Mouse (Mus musculus) intestine, embryonic 15.5 days (tissue): ENCODE data around the gene Trim68. TPM values are rescaled to one million over a fixed set of nuclear protein-coding genes. Genes with fewer than 3 reads are reported as not detected.
A peak's percentile ranks its signal among the peaks of the same experiment; 100 is the strongest.

Experiments used
- ATAC-seq: fragments of 200-750 bp; cut with Nextera tagmentation; 2 replicates; pipeline ENCODE4 v1.8.0; 2017; ENCODE audit warnings: moderate TSS enrichment, moderate library complexity
- H3K27ac ChIP-seq: fragments of 300-500 bp; sonication (generic); 2 replicates; pipeline ENCODE4 v1.5.1; 2015; ENCODE audit warnings: mild to moderate bottlenecking, inconsistent platforms
- H3K27me3 ChIP-seq: fragments of 300-500 bp; sonication (generic); replicated peaks from 2 replicates; pipeline ENCODE4 v1.6.1; 2015; ENCODE audit warnings: inconsistent platforms
- H3K36me3 ChIP-seq: fragments of 300-500 bp; sonication (generic); 2 replicates; pipeline ENCODE4 v1.6.1; 2015; ENCODE audit warnings: inconsistent platforms
- H3K4me1 ChIP-seq: fragments of 300-500 bp; sonication (generic); replicated peaks from 2 replicates; pipeline ENCODE4 v1.6.1; 2015; ENCODE audit warnings: inconsistent platforms
- H3K4me2 ChIP-seq: fragments of 300-500 bp; sonication (generic); replicated peaks from 2 replicates; pipeline ENCODE4 v1.6.1; 2015; ENCODE audit warnings: mild to moderate bottlenecking, inconsistent platforms
- H3K4me3 ChIP-seq: fragments of 300-500 bp; sonication (generic); replicated peaks from 2 replicates; pipeline ENCODE4 v1.5.1; 2015; ENCODE audit warnings: inconsistent platforms
- H3K9ac ChIP-seq: fragments of 300-500 bp; sonication (generic); 2 replicates; pipeline ENCODE4 v1.6.1; 2015; ENCODE audit warnings: inconsistent platforms
- H3K9me3 ChIP-seq: fragments of 300-500 bp; sonication (generic); 2 replicates; pipeline ENCODE4 v1.6.1; 2016; ENCODE audit warnings: inconsistent platforms
- WGBS: fragments of 180-500 bp; shearing (Covaris S2); methylation state at CpG from one replicate; pipeline ENCODE4 v1.1.7; 2015; 5-methylcytosine and 5-hydroxymethylcytosine counted together
- polyA plus RNA-seq: library from polyadenylated mRNA; unstranded; fragments of >200 nt; fragmentation: Nextera tagmentation; extraction: Ambion mirVana; gene quantifications from 2 replicates; pipeline ENCODE4 v1.2.1, GENCODE M21; 2015

Trim68 gene
- 11.0 and 11.6 TPM in 2 replicates for polyA plus RNA-seq

GRCm38 (mm10) chr7:102686944-102687501 is at the start of gene Trim68:
TSS of gene Trim68 (minus strand) at chr7:102687327.
- H3K9ac ChIP-seq, result peak within 1 kb of the TSS; percentile 65
- peak; percentile 100 for ATAC-seq
- no peaks in the 10 kb centered on the region for H3K4me1 ChIP-seq
- H3K4me2 ChIP-seq, result peak within 1 kb of the TSS; percentile 75
- peak within 1 kb of the TSS; percentile 64 for H3K4me3 ChIP-seq
- no peaks in the 10 kb centered on the region for H3K36me3 ChIP-seq
- H3K9me3 ChIP-seq, result no peaks in the 10 kb centered on the region
- H3K27me3 ChIP-seq, result no peaks in the 10 kb centered on the region
- WGBS, result under 1% methylated on average over 40 of the region's 40 CpGs
- peak within 1 kb of the TSS; percentile 77 for H3K27ac ChIP-seq

GRCm38 (mm10) chr7:102733793-102734192 is 46.7 kb upstream of the Trim68 start:
- Histone ChIP-seq H3K9me3 (no peaks in the 10 kb centered on the region), H3K4me1 (no peaks in the 10 kb centered on the region), H3K9ac (no peak overlapping the region), H3K27ac (no peak overlapping the region), H3K4me3 (no peak overlapping the region), H3K36me3 (no peaks in the 10 kb centered on the region), H3K4me2 (no peak overlapping the region), H3K27me3 (no peaks in the 10 kb centered on the region)
- WGBS, result 16% methylated on average over 1 of the region's 1 CpGs
- no peak for ATAC-seq

- Histone ChIP-seq H3K4me2 (no peak within 1 kb of the TSS), H3K9me3 (no peaks in the 10 kb centered on the region), H3K4me3 (no peak within 1 kb of the TSS), H3K27ac (no peak within 1 kb of the TSS), H3K9ac (no peak within 1 kb of the TSS), H3K4me1 (no peaks in the 10 kb centered on the region), H3K27me3 (no peaks in the 10 kb centered on the region), H3K36me3 (no peaks in the 10 kb centered on the region)
- no peak for ATAC-seq
Measured at GRCm38 (mm10) chr7:102727391-102727790, 40.3 kb upstream of the Trim68 start, which contains the start of gene Olfr559. TSS of gene Olfr559 (minus strand) at chr7:102727491.

- Histone ChIP-seq H3K9me3 (no peaks in the 10 kb centered on the region), H3K4me2 (no peak within 1 kb of the TSS), H3K4me1 (no peaks in the 10 kb centered on the region), H3K4me3 (no peak within 1 kb of the TSS), H3K27me3 (no peaks in the 10 kb centered on the region), H3K36me3 (no peaks in the 10 kb centered on the region), H3K27ac (no peak within 1 kb of the TSS), H3K9ac (no peak within 1 kb of the TSS)
- 41% methylated on average over 1 of the region's 1 CpGs for WGBS
- ATAC-seq, result no peak
Measured at GRCm38 (mm10) chr7:102718970-102719369, 31.8 kb upstream of the Trim68 start, which contains the start of gene Olfr33. TSS of gene Olfr33 (minus strand) at chr7:102719070.

- no peak for ATAC-seq
- H3K4me1 ChIP-seq, result no peaks in the 10 kb centered on the region
- no peaks in the 10 kb centered on the region for H3K36me3 ChIP-seq
- no peak within 1 kb of the TSS for H3K4me2 ChIP-seq
- no peaks in the 10 kb centered on the region for H3K27me3 ChIP-seq
- H3K27ac ChIP-seq, result no peak within 1 kb of the TSS
- no peak within 1 kb of the TSS for H3K4me3 ChIP-seq
- H3K9me3 ChIP-seq, result no peaks in the 10 kb centered on the region
- H3K9ac ChIP-seq, result no peak within 1 kb of the TSS
Measured at GRCm38 (mm10) chr7:102701915-102702314, 14.8 kb upstream of the Trim68 start, which contains the start of gene Olfr558. TSS of gene Olfr558 (plus strand) at chr7:102702215.

- Histone ChIP-seq H3K4me2 (no peak overlapping the region), H3K27me3 (no peaks in the 10 kb centered on the region), H3K4me3 (no peak overlapping the region), H3K9me3 (no peaks in the 10 kb centered on the region), H3K4me1 (no peaks in the 10 kb centered on the region), H3K36me3 (no peaks in the 10 kb centered on the region), H3K9ac (no peak overlapping the region), H3K27ac (no peak overlapping the region)
- ATAC-seq, result no peak
- WGBS, result 86% methylated on average over 7 of the region's 7 CpGs
Measured at GRCm38 (mm10) chr7:102698461-102698860, 11.3 kb upstream of the Trim68 start.

- no peaks in the 10 kb centered on the region for H3K4me1 ChIP-seq
- 77% methylated on average over 5 of the region's 5 CpGs for WGBS
- no peak within 1 kb of the TSS for H3K4me3 ChIP-seq
- H3K27me3 ChIP-seq, result no peaks in the 10 kb centered on the region
- H3K9ac ChIP-seq, result no peak within 1 kb of the TSS
- no peaks in the 10 kb centered on the region for H3K36me3 ChIP-seq
- no peak for ATAC-seq
- H3K27ac ChIP-seq, result no peak within 1 kb of the TSS
- no peak within 1 kb of the TSS for H3K4me2 ChIP-seq
- no peaks in the 10 kb centered on the region for H3K9me3 ChIP-seq
Measured at GRCm38 (mm10) chr7:102695358-102696125, 8.4 kb upstream of the Trim68 start, which contains the start of gene Olfr557. TSS of gene Olfr557 (plus strand) at chr7:102695910.

- Histone ChIP-seq H3K36me3 (no peaks in the 10 kb centered on the region), H3K9me3 (no peaks in the 10 kb centered on the region), H3K9ac (no peak overlapping the region), H3K4me1 (no peaks in the 10 kb centered on the region), H3K4me3 (no peak overlapping the region), H3K27ac (no peak overlapping the region), H3K27me3 (no peaks in the 10 kb centered on the region), H3K4me2 (no peak overlapping the region)
- ATAC-seq, result no peak
- WGBS, result 94% methylated on average over 1 of the region's 1 CpGs
Measured at GRCm38 (mm10) chr7:102681916-102682315, 5.2 kb downstream of the Trim68 start.

GRCm38 (mm10) chr7:102676225-102676624 is 10.9 kb downstream of the Trim68 start:
- ATAC-seq, result no peak
- Histone ChIP-seq H3K27me3 (no peaks in the 10 kb centered on the region), H3K27ac (no peak overlapping the region), H3K4me3 (no peak overlapping the region), H3K36me3 (no peaks in the 10 kb centered on the region), H3K4me2 (no peak overlapping the region), H3K4me1 (no peaks in the 10 kb centered on the region), H3K9ac (no peak overlapping the region), H3K9me3 (no peaks in the 10 kb centered on the region)
- 85% methylated on average over 2 of the region's 2 CpGs for WGBS

- WGBS, result 37% methylated on average over 2 of the region's 2 CpGs
- no peak overlapping the region for H3K4me3 ChIP-seq
- no peak overlapping the region for H3K9ac ChIP-seq
- no peak for ATAC-seq
- no peaks in the 10 kb centered on the region for H3K36me3 ChIP-seq
- H3K27ac ChIP-seq, result no peak overlapping the region
- H3K4me2 ChIP-seq, result no peak overlapping the region
- no peaks in the 10 kb centered on the region for H3K4me1 ChIP-seq
- H3K9me3 ChIP-seq, result no peaks in the 10 kb centered on the region
- no peaks in the 10 kb centered on the region for H3K27me3 ChIP-seq
Measured at GRCm38 (mm10) chr7:102665378-102665777, 21.7 kb downstream of the Trim68 start.

GRCm38 (mm10) chr7:102664599-102664998 is 22.5 kb downstream of the Trim68 start, which contains the start of gene Olfr556:
TSS of gene Olfr556 (plus strand) at chr7:102664899.
- no peak within 1 kb of the TSS for H3K4me3 ChIP-seq

GRCm38 (mm10) chr7:102658523-102658922 is 28.6 kb downstream of the Trim68 start, which contains the start of gene Olfr555:
TSS of gene Olfr555 (plus strand) at chr7:102658823.
- Histone ChIP-seq H3K9me3 (no peaks in the 10 kb centered on the region), H3K4me2 (no peak within 1 kb of the TSS), H3K4me3 (no peak within 1 kb of the TSS), H3K27ac (no peak within 1 kb of the TSS), H3K9ac (no peak within 1 kb of the TSS), H3K4me1 (no peaks in the 10 kb centered on the region), H3K36me3 (no peaks in the 10 kb centered on the region), H3K27me3 (no peaks in the 10 kb centered on the region)
- WGBS, result 69% methylated on average over 1 of the region's 1 CpGs
- no peak for ATAC-seq

More at GRCm38 (mm10) chr7:102664599-102664998, 22.5 kb downstream of the Trim68 start, which contains the start of gene Olfr556:
- H3K27me3 ChIP-seq, result no peaks in the 10 kb centered on the region
- H3K27ac ChIP-seq, result no peak within 1 kb of the TSS
- H3K9ac ChIP-seq, result no peak within 1 kb of the TSS
- no peak for ATAC-seq
- H3K4me1 ChIP-seq, result no peaks in the 10 kb centered on the region
- no peaks in the 10 kb centered on the region for H3K36me3 ChIP-seq
- no peak within 1 kb of the TSS for H3K4me2 ChIP-seq
- 37% methylated on average over 3 of the region's 3 CpGs for WGBS
- no peaks in the 10 kb centered on the region for H3K9me3 ChIP-seq
